Mouse (Mus musculus): ENCODE results near the gene Pou3f3. TPM values are rescaled to one million over a fixed set of nuclear protein-coding genes. Genes with fewer than 3 reads are reported as not detected.

The Pou3f3 gene
- polyA plus RNA-seq, 1 experiment from 2014 or later, result 38.2 TPM

Other genes with a start within 250 kb of the Pou3f3 start
- 46.3 and 50.4 TPM in 2 replicates for gene Mrps9, start 155.5 kb downstream of the Pou3f3 start, polyA plus RNA-seq (2016; fragmentation: Nextera tagmentation; extraction: Ambion mirVana)